Mouse (Mus musculus): ENCODE results near the gene Evx2. TPM values are rescaled to one million over a fixed set of nuclear protein-coding genes. Genes with fewer than 3 reads are reported as not detected.

Gene Evx2
- total and polyA plus RNA-seq, 3 experiments = not detected

GRCm38 (mm10) chr2:74635412-74635811 is 23.9 kb downstream of the Evx2 start:
- Histone ChIP-seq H3K4me3 (ENCODE audit: control insufficient read depth in 1 of 2, insufficient read depth in 1 of 2, low read depth in 2 of 2, low read length in 2 of 2) (no peak overlapping the region), H3K4me1 (ENCODE audit: control insufficient read depth in 1 of 2, insufficient read depth in 2 of 2, low read length in 2 of 2) (no peaks in the 10 kb centered on the region), H3K79me2 (ENCODE audit: control insufficient read depth, insufficient read depth, low read length, poor library complexity) (no peaks in the 10 kb centered on the region), H3K9ac (ENCODE audit: control insufficient read depth, low read depth, low read length, poor library complexity, severe bottlenecking) (no peak overlapping the region), H3K27ac (ENCODE audit: control insufficient read depth, low read depth, low read length) (no peak overlapping the region), H3K27me3 (ENCODE audit: control insufficient read depth in 1 of 2, insufficient read depth in 2 of 2, low read length in 2 of 2) (no peaks in the 10 kb centered on the region), H3K36me3 (ENCODE audit: control insufficient read depth in 1 of 2, insufficient read depth in 2 of 2, low read length in 2 of 2) (no peaks in the 10 kb centered on the region), H3K9me3 (replicated peaks; ENCODE audit: insufficient read depth, low read length) (no peaks in the 10 kb centered on the region)
- DNase-seq (ENCODE audit: low read depth, low spot score) = peak; percentile 26
- TF ChIP-seq ETS1 (IDR thresholded peaks at IDR 0.05; ENCODE audit: low read depth, low read length) (no peak), CTCF (IDR thresholded peaks at IDR 0.05 in 2 of 3, conservative IDR thresholded peaks at IDR 0.05 in 1 of 3; ENCODE audit: control insufficient read depth in 1 of 3, insufficient read depth in 1 of 3, low read depth in 2 of 3, low read length in 3 of 3, poor library complexity in 1 of 3, severe bottlenecking in 1 of 3) (peak in 2 of 3 experiments; percentile 10 to 13; a peak in 1 of 6 replicates)

GRCm38 (mm10) chr2:74620368-74620767 is 39.0 kb downstream of the Evx2 start:
- Histone ChIP-seq H3K4me1 (ENCODE audit: control insufficient read depth in 1 of 2, insufficient read depth in 2 of 2, low read length in 2 of 2) (no peaks in the 10 kb centered on the region), H3K36me3 (ENCODE audit: control insufficient read depth in 1 of 2, insufficient read depth in 2 of 2, low read length in 2 of 2) (peaks cover 0 to 3% of the 10 kb centered on the region in 2 experiments; a peak in 1 of 4 replicates), H3K9ac (ENCODE audit: control insufficient read depth, low read depth, low read length, poor library complexity, severe bottlenecking) (no peak overlapping the region), H3K9me3 (replicated peaks; ENCODE audit: insufficient read depth, low read length) (no peaks in the 10 kb centered on the region), H3K27ac (ENCODE audit: control insufficient read depth, low read depth, low read length) (no peak overlapping the region), H3K27me3 (ENCODE audit: control insufficient read depth in 1 of 2, insufficient read depth in 2 of 2, low read length in 2 of 2) (no peaks in the 10 kb centered on the region), H3K4me3 (ENCODE audit: control insufficient read depth in 1 of 2, insufficient read depth in 1 of 2, low read depth in 2 of 2, low read length in 2 of 2) (no peak overlapping the region), H3K79me2 (ENCODE audit: control insufficient read depth, insufficient read depth, low read length, poor library complexity) (no peaks in the 10 kb centered on the region)
- DNase-seq (ENCODE audit: low read depth, low spot score) = no peak
- TF ChIP-seq TBP (IDR thresholded peaks at IDR 0.05; ENCODE audit: low read depth, low read length) (no peak), UBTF (IDR thresholded peaks at IDR 0.05; ENCODE audit: borderline replicate concordance, insufficient read depth, low read depth, low read length) (no peak), POLR2AphosphoS5 (IDR thresholded peaks at IDR 0.05; ENCODE audit: borderline replicate concordance, low read depth, low read length) (no peak), RCOR1 (IDR thresholded peaks at IDR 0.05; ENCODE audit: low read depth, low read length) (no peak), HCFC1 (IDR thresholded peaks at IDR 0.05; ENCODE audit: low read depth, low read length) (no peak), NELFE (IDR thresholded peaks at IDR 0.05; ENCODE audit: low read depth, low read length) (no peak), NRF1 (IDR thresholded peaks at IDR 0.05; ENCODE audit: insufficient read depth, low read depth, low read length, poor library complexity, severe bottlenecking) (no peak), TAL1 (IDR thresholded peaks at IDR 0.05; ENCODE audit: low read length) (no peak), E2F4 (IDR thresholded peaks at IDR 0.05; ENCODE audit: borderline replicate concordance, low read depth, low read length) (no peak), MYC (IDR thresholded peaks at IDR 0.05; ENCODE audit: low read depth, low read length) (no peak), JUND (IDR thresholded peaks at IDR 0.05; ENCODE audit: low read depth, low read length) (no peak), ZKSCAN1 (IDR thresholded peaks at IDR 0.05; ENCODE audit: low read depth, low read length) (no peak), CHD1 (IDR thresholded peaks at IDR 0.05; ENCODE audit: low read depth, low read length) (no peak), ETS1 (IDR thresholded peaks at IDR 0.05; ENCODE audit: low read depth, low read length) (no peak), USF1 (IDR thresholded peaks at IDR 0.05; ENCODE audit: low read depth, low read length) (no peak), RAD21 (IDR thresholded peaks at IDR 0.05; ENCODE audit: low read depth, low read length) (no peak), ZC3H11A (IDR thresholded peaks at IDR 0.05; ENCODE audit: low read depth, low read length) (no peak), POLR2A (IDR thresholded peaks at IDR 0.05; ENCODE audit: control insufficient read depth in 1 of 2, insufficient read depth in 1 of 2, low read depth in 1 of 2, low read length in 2 of 2, poor library complexity in 1 of 2) (no peak)
